Mouse (Mus musculus): ENCODE measurements around the gene Rreb1. TPM values are rescaled to one million over a fixed set of nuclear protein-coding genes. Genes with fewer than 3 reads are reported as not detected.

Rreb1 gene
- total and polyA plus RNA-seq, 2 experiments from 2014 or later = 8.7 to 21.2 TPM

- no peak overlapping the region for H3K27ac ChIP-seq (ENCODE audit: low read depth)
- no peak for ATAC-seq (ENCODE audit: insufficient read depth, low read depth)
- H3K4me3 ChIP-seq (ENCODE audit: low read depth, low read length) = no peak overlapping the region
- H3K27me3 ChIP-seq (ENCODE audit: control insufficient read depth, insufficient read depth, low read length) = no peaks in the 10 kb centered on the region
- no peak overlapping the region for H3K9ac ChIP-seq (replicated peaks; ENCODE audit: low read depth, low read length)
- DNase-seq (ENCODE audit: low spot score) = no peak
- H3K9me3 ChIP-seq (replicated peaks; ENCODE audit: control insufficient read depth, low read length) = no peaks in the 10 kb centered on the region
- TF ChIP-seq EP300 (IDR thresholded peaks at IDR 0.05; ENCODE audit: low read depth) = no peak
- no peak for TF ChIP-seq CTCF (IDR thresholded peaks at IDR 0.05; ENCODE audit: low read depth)
- 74% methylated on average over 3 of the region's 3 CpGs for WGBS
- H3K4me2 ChIP-seq (ENCODE audit: low read depth, low read length) = no peak overlapping the region
- peaks cover 13% of the 10 kb centered on the region; the same call in 1 of the 2 replicates for H3K4me1 ChIP-seq (ENCODE audit: control insufficient read depth, insufficient read depth)
- peaks cover 79% of the 10 kb centered on the region for H3K36me3 ChIP-seq (replicated peaks; ENCODE audit: control insufficient read depth, insufficient read depth, low read length)
Observed at GRCm38 (mm10) chr13:37913963-37914362, 135.8 kb downstream of the Rreb1 start.

DNA sequence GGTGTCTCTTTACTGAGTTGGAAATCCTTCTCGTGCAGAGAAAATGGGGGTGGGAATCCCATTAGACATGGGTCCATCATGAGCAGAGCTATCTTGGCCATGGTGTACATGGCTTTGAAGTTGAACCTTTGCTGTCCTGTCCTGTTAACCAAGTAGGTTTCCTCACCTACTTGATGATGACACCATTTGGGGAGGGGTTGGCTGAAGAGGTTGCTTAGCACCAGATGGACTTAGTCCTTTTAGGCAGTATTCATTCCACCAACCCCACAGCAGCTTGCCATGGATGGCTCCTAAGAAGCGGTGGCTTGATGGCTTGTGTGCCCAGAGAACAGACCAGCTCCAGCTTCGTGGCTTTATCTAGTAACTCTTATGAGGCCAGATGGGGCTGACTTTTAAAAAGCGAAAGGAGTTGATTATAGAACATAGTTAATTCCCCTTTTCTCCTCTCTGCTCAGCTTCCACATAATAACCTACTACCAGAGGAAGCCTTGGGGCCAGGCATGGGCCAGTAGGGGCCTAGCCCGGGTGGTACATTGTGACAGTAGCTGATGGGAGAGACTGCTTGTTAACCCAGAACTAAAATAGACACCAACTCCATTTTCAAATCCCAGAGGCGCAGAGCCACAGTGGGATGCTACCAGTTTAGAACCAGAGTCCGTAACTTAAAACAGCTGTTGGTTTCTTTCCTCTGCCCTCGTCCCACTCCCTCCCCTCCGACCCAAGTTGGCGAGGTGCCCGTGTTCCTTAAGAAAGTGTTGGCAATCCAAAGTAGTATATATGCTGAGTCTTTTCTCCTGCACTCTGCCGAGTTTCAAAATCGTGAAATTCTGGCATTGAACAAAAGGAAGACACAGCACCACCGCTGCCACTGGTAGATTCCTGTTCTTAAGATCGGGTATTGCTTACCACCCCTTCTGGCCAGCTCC, 140.4 kb downstream of the Rreb1 start:
- ATAC-seq (ENCODE audit: insufficient read depth, low read depth) = no peak
- H3K4me2 ChIP-seq (ENCODE audit: low read depth, low read length) = no peak overlapping the region
- H3K4me3 ChIP-seq (ENCODE audit: low read depth, low read length) = no peak overlapping the region
- WGBS = 77% methylated on average over 15 of the region's 15 CpGs
- no peak for TF ChIP-seq EP300 (IDR thresholded peaks at IDR 0.05; ENCODE audit: low read depth)
- TF ChIP-seq CTCF (IDR thresholded peaks at IDR 0.05; ENCODE audit: low read depth) = no peak
- no peak overlapping the region for H3K9ac ChIP-seq (replicated peaks; ENCODE audit: low read depth, low read length)
- DNase-seq (ENCODE audit: low spot score) = no peak
- H3K27ac ChIP-seq (ENCODE audit: low read depth) = no peak overlapping the region
- H3K27me3 ChIP-seq (ENCODE audit: control insufficient read depth, insufficient read depth, low read length) = no peaks in the 10 kb centered on the region
- peaks cover 9% of the 10 kb centered on the region; the same call in 1 of the 2 replicates for H3K4me1 ChIP-seq (ENCODE audit: control insufficient read depth, insufficient read depth)
- H3K36me3 ChIP-seq (replicated peaks; ENCODE audit: control insufficient read depth, insufficient read depth, low read length) = peaks cover 83% of the 10 kb centered on the region
- H3K9me3 ChIP-seq (replicated peaks; ENCODE audit: control insufficient read depth, low read length) = no peaks in the 10 kb centered on the region

- no peaks in the 10 kb centered on the region for H3K9me3 ChIP-seq (replicated peaks; ENCODE audit: control insufficient read depth, low read length)
- DNase-seq (ENCODE audit: low spot score) (no peak), ATAC-seq (ENCODE audit: insufficient read depth, low read depth) (no peak)
- H3K4me2 ChIP-seq (ENCODE audit: low read depth, low read length) = no peak overlapping the region
- peaks cover 18% of the 10 kb centered on the region; the same call in 1 of the 2 replicates for H3K4me1 ChIP-seq (ENCODE audit: control insufficient read depth, insufficient read depth)
- no peak overlapping the region for H3K4me3 ChIP-seq (ENCODE audit: low read depth, low read length)
- peaks cover 93% of the 10 kb centered on the region for H3K36me3 ChIP-seq (replicated peaks; ENCODE audit: control insufficient read depth, insufficient read depth, low read length)
- TF ChIP-seq EP300 (IDR thresholded peaks at IDR 0.05; ENCODE audit: low read depth) (no peak), CTCF (IDR thresholded peaks at IDR 0.05; ENCODE audit: low read depth) (no peak)
- no peak overlapping the region for H3K9ac ChIP-seq (replicated peaks; ENCODE audit: low read depth, low read length)
- WGBS = 93% methylated on average over 3 of the region's 3 CpGs
- no peaks in the 10 kb centered on the region for H3K27me3 ChIP-seq (ENCODE audit: control insufficient read depth, insufficient read depth, low read length)
- H3K27ac ChIP-seq (ENCODE audit: low read depth) = no peak overlapping the region
Observed at GRCm38 (mm10) chr13:37919711-37920277, 141.6 kb downstream of the Rreb1 start.

DNA sequence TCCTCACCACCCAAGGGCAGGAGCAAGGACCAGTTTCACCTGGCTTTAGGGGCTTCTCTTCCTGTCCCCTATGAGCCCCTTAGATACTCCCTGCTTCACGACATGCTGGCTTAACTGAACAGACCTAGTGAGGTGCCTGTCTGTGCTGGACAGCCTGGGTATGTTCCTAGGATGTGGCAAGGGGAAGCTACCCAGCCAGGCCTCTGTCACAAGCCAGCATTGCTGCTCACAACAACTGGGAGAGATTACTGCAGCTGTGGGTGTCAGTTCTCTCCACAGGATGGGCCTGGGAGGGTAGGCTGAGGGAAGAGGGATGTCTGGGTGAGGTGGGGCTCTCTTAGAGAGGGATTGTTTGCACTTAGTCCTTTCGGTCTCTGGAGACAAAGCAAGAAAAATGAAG, 142.5 kb downstream of the Rreb1 start:
- peaks cover 18% of the 10 kb centered on the region; the same call in 1 of the 2 replicates for H3K4me1 ChIP-seq (ENCODE audit: control insufficient read depth, insufficient read depth)
- H3K4me3 ChIP-seq (ENCODE audit: low read depth, low read length) = no peak overlapping the region
- no peak overlapping the region for H3K4me2 ChIP-seq (ENCODE audit: low read depth, low read length)
- ATAC-seq (ENCODE audit: insufficient read depth, low read depth) = no peak
- H3K27ac ChIP-seq (ENCODE audit: low read depth) = no peak overlapping the region
- WGBS = 59% methylated on average over 2 of the region's 2 CpGs
- H3K27me3 ChIP-seq (ENCODE audit: control insufficient read depth, insufficient read depth, low read length) = no peaks in the 10 kb centered on the region
- no peak overlapping the region for H3K9ac ChIP-seq (replicated peaks; ENCODE audit: low read depth, low read length)
- peaks cover 91% of the 10 kb centered on the region for H3K36me3 ChIP-seq (replicated peaks; ENCODE audit: control insufficient read depth, insufficient read depth, low read length)
- no peak for TF ChIP-seq EP300 (IDR thresholded peaks at IDR 0.05; ENCODE audit: low read depth)
- no peaks in the 10 kb centered on the region for H3K9me3 ChIP-seq (replicated peaks; ENCODE audit: control insufficient read depth, low read length)
- DNase-seq (ENCODE audit: low spot score) = no peak

DNA sequence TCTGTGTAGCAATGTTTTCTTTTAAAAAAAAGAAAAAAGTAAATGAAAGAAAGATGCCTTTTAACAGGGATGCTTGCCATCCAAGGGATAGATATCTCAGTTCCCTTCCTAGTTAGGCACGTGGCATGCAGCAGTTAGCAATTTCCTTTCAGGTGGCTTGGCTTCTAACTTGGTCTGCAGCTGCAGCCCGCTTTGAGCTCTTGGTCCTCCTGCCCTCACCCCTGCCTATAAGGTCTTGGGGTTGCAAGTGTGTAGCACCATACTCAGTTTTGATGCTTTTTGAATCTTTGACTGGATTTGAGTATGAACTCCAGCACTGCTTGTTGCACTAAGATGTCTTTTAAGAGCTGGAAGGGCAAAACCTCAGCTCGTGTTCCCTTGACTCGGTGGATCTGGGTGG, 144.9 kb downstream of the Rreb1 start:
- H3K9ac ChIP-seq (replicated peaks; ENCODE audit: low read depth, low read length) = no peak overlapping the region
- H3K4me1 ChIP-seq (ENCODE audit: control insufficient read depth, insufficient read depth) = peaks cover 27% of the 10 kb centered on the region; the same call in 1 of the 2 replicates
- no peak overlapping the region for H3K4me3 ChIP-seq (ENCODE audit: low read depth, low read length)
- WGBS = 83% methylated on average over 4 of the region's 4 CpGs
- H3K36me3 ChIP-seq (replicated peaks; ENCODE audit: control insufficient read depth, insufficient read depth, low read length) = peaks cover 85% of the 10 kb centered on the region
- H3K27me3 ChIP-seq (ENCODE audit: control insufficient read depth, insufficient read depth, low read length) = no peaks in the 10 kb centered on the region
- no peak for ATAC-seq (ENCODE audit: insufficient read depth, low read depth)
- TF ChIP-seq EP300 (IDR thresholded peaks at IDR 0.05; ENCODE audit: low read depth) = no peak
- TF ChIP-seq CTCF (IDR thresholded peaks at IDR 0.05; ENCODE audit: low read depth) = no peak
- no peak overlapping the region for H3K27ac ChIP-seq (ENCODE audit: low read depth)
- no peak for DNase-seq (ENCODE audit: low spot score)
- H3K9me3 ChIP-seq (replicated peaks; ENCODE audit: control insufficient read depth, low read length) = no peaks in the 10 kb centered on the region
- H3K4me2 ChIP-seq (ENCODE audit: low read depth, low read length) = no peak overlapping the region

Data from heart, postnatal 0 days (tissue).